Mouse (Mus musculus) thymus, postnatal 25 days (tissue): ENCODE data around the gene Isl1.

ENCODE experiments used
- DNase-seq: peaks from one replicate; pipeline ENCODE4 v3.0.0; 2022

Isl1 gene

DNA sequence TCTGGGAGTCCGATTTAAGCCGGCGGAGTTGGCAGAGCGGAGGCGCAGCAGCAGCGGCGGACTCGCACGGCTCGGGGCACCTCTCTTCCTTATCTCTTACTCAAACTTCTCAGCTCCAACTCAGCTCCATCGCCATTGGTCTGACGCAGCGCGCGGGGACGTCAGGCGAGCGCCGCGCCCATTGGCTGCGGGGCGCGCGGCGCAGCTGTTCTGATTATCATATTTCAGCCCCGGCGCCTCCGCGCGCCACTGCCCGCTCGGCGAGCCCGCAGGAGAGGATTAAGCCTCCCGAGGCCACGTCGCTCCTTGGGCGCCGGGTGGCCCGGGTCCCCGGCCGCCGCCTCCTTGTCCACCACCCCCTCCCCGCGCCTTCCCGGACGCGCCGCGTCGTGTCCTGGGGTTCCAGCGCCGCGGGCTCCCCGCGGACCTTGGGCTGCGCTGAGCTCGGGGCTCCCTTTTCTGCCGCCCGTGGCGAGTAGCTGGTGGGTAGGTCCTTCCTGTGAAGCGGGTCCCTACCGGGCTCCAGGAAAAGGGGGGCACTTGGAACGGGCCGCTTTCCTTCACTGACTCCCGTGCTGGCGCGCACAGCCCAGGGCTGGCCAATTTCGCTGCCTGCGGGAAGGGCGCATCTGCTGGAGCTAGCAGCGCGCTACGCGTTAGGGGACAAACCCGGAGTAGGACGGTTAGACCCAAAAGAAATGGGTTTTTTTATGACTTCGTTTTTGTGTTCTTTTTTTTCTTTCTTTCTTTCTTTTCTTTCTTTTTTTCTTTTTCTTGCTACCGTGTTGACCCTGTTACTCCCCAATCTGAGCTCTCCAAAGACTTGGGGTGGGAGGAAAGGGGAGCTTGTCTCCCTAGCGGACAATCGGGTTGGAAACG, at the start of gene Isl1:
TSS of gene Isl1 (minus strand) at position 106 of the 879 bp plus-strand sequence.
- DNase-seq, result no peak

DNA sequence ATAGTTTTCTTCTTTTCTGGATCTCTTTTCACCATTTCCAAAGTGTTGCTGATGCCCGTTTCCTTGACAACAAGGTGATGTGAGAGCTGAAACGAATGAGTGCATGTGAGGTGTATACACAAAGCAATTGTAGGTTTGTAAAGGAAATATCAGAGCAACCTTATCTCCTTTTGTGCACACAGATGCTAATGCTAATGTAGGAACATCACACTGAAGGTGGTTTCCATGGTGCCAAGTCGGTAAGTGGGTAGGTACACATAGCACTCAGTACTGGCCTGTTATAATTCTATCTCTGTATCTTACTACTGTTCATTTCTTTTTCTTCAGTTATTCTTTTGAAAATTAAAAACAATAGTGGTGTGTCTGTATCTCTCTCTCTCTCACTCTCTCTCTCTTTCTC, 26.3 kb upstream of the Isl1 start:
- no peak for DNase-seq

DNA sequence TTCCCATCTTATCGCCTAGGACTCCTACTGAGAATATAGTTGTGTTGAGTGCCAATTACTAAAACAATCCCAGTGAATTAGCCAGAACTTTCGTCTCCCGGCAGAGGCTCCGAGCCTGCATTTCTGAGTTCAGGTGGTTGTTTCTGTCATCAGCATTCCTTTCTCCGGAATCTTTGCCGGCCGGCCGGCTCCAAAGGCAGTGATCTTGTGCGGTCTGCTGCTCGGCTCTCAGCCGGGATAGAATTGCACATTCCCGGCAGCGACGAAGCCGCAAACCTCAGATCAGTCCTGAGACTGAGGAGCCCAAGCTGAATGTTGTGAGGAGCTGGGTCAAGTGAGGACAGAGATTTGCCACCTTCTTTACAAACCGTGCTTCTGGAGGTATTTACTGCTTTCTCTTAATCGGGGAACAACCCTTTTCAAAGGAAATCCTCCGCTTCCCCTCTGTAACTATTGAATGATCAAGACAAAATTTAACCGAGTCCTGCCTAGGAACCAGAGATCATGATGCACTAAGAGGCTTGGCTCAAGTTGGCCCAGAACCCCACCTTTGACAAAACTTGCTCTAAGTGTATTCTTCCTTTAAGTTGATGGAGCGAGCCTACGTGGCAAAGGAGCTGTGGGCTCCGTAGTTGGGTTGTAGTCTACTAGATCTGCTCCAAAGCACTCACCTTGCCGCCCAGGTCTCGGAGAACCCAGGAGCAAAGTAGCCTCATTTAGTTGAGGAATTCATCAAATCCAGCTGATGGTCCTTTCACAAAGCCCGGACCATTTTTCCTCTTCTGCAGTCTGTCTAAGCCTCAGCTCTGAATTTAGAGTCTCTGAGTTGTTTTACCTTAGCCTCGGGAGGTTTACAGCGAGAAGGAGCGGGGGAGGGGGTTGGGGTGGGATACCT, 4.4 kb upstream of the Isl1 start:
- no peak for DNase-seq

DNA sequence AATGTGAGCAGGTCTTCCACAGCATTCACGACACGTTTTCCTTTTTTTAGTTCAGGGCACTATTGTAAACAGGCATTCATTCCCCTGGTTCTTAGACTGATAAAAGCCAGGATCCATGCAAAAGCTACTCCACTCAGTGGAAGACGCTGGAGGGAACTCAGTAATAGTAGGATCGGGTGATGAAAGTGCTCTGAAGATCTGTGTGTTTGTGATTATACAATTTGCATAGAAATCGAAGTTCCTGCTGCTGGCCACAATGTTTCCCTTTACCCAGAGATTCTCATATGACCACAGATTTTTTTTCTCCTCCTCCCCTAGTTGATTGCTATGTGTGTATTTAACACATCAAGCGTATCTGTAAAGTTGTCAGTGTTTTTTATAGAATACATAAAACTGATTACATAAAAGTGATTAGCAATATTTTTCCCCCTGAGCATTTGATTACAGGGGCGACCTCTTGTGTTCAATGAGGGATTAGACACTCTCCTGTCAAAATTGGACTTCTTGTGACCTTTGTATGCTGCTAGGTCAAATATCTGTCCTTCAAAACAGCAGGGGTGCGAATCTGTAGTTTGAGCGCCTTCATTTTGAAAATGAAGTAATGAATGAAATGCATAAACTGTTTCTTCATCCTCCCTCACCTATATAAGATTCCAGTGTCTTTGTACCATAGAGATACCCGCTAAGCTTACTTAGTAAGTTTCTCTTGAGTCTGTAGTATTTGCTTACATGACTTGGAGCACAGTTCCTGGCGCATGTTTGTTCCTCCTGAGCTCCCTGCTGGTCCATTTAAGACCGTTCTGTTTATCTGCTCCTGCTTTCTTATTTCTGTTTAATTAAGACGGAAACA, 2.6 kb upstream of the Isl1 start:
- no peak for DNase-seq

DNA sequence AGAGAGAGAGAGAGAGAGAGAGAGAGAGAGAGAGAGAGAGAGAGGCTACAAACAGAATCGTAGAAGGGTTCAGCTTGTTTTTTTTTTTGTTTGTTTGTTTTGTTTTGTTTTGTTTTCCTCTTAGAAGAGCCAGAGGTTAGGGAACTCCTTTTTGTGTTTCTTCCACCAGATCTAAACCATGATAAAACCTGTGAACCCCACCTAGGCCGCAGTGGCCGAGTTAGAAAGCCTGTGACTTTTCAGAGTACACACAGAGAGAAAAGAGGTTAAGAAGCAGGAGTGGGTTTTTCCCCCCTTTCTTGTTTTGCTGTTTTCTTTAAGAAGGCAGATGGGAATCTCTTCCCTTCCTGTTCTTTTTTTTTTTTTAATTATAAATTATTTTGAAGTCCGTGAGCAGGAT, 1.5 kb upstream of the Isl1 start:
- DNase-seq, result no peak

DNA sequence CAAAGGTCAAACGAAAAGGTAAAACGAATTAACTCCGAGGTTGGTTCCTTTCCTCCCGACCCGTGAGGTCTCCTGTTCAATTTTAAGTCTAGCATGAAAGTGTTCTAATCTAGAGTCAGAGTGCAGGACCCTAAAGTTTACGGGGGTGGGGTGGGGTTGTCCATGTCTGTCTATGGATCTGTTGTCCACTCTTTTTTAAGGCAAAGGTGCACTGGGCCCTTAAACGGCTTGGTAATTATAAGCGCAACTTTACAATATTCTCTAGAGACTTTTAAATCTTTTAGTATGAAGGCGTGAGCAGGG, 925 bp upstream of the Isl1 start:
- DNase-seq, result no peak

DNA sequence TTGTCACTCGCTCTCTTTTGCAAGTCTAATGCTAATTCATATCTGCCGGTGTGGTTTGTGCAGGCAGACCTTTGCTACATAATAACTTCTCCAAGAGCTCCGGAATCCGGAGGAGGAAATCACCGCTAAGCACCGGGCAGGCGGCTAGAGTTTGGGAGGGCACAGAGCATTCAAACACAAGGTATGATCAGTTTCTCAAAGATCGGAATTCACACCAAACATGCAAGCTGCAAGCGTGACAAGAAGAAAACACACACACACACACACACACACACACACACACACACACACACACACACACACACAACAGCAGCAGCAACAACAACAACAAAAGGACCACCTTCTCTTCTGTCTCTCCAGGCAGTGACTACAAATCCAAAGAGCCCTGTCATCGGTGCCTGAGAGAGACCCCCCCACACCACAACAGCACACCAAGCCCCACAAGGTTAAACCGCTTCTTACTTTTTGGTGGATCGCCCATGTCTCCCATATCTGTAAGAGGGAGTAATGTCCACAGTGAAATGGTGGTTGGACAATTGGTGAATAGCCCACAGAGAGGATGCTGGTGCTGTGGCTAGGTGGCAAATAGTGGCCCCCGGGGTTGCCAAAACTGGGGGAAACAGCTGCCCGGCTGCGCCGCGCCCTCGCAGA, 431 bp downstream of the Isl1 start:
- DNase-seq, result no peak

DNA sequence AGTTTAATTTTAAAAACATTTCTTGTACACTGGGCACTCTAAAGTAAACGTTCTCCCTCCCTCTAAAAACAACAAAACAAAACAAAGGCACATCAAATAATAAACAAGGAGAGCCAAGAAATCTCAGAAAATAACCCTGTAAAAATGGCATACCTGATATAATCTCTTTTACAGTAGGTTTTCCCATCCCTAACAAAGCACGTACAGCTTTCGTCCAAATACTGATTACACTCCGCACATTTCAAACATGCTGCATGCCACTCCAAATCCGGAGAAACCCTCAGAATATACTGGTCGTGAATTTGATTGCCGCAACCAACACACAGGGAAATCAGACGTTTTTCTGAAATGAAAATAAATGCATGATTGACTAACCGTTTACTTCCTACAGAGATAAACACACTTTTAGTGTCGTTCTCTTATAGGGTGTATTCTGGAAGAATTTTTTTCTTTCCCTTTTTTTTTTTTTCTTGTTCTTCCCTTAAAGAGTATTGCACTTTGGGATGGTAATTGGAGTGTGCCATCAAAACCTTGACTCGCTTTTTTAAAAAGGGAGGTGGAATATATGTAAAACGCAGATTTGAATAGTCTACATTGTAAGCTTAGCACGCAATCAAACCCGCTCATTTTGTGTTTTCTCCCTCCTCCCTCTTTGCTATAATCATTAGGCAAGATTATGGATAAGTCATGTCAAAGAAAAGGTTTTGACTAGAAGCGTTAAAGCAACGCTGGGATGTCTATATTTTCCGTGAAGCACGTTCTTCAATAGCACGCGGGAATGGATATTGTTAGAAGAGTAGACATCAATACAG, 1.2 kb downstream of the Isl1 start:
- no peak for DNase-seq

DNA sequence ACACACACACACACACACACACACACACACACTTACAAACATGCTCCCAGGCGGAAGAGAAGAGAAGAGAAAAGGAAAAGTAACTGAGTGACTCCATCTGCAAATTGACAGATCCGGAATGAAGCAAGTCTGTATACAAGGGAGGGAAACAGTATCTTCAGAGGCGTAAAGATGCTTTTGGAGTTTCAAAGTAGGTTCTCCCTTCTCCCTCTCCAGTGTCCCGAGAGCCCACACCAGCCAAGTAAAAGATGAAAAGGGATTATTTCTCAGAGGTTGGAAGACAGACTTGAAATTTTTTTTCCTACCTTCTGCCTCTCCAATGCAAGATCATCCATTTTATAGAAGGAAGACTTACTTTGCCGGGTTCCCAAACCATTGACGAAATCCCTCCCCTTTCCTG, 2.9 kb downstream of the Isl1 start:
- no peak for DNase-seq

DNA sequence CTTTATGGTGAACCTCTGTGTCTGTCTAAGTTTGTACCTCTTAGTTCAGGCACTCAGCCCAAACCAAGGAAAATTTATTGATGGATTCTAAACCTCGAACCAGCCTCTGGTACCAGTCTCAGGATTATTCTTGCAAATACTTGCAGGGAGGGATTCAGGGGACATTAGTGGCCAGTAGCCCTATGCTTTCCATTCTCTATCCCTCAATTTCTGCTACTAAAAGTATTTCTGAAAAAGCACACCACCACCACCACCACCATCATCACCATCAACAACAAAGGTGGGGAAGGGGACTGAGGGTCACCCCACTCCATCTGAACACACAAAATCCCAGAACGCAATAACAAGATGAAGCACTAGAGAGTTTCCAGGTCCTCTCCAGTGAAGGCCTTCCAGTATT, 3.8 kb downstream of the Isl1 start:
- no peak for DNase-seq

DNA sequence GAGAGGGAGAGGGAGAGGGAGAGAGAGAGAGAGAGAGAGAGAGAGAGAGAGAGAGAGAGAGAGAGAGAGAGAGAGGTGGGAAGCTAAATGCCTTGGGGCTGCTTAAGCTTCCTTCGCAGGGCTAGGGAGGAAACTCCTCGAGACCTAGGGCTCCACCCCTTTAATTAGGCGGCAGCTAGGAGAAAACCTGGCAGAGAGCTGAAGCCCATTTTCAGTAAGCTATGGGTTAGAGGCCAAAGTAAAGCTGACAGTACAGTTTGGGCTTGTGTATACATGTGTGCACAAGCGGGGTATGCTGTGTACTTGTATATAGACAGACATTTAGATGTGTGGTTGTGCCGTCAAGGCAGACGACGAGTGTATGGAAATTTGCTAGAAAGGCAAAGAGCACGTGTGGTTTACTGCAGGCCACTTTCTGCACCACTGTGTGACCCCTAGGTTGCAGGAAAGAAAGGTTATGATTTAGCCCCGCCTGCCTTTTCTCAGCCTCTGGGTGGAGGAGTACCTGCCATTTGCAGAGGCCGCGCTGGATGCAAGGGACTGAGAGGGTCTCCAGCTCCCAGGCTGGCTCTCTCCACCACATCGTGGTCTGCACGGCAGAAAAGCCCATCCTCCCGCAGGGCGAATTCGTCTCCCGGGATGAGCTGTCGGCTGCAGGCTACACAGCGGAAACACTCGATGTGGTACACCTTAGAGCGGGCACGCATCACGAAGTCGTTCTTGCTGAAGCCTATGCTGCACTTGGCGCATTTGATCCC, 4.6 kb downstream of the Isl1 start:
- DNase-seq, result no peak

DNA sequence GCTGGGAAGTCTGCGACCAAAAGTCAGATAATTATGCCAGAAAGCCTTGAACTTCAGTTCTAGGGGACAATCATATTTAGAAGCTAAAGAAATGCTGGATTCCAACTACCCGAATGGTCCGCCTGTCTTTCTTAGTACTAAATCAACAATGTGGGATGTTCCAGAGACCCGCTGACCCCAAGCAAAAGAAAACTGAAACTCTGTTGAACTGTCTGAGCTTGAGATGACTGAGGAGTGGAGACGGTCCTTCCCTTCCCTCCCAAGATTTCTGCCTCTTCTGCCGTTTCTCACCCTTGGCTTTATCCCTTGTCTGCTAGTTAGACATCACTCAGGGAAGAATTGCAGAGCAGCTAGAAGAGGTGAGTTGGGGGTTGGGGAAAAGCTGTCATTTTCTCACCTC, 5.7 kb downstream of the Isl1 start:
- DNase-seq, result no peak

DNA sequence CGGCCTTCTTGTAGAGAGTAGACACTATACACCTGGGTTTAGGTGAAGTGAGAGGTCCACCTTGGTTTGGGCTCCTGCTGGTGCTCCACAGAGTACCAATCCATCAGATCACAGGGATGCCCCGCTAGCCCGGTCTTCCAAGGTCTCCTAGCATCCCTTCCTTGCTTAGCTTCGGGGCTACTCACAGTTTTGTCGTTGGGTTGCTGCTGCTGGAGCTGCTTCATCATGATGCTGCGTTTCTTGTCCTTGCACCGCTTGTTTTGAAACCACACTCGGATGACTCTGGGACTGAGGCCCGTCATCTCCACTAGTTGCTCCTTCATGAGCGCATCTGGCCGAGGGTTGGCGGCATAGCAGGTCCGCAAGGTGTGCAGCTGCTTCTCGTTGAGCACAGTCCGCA, 6.6 kb downstream of the Isl1 start:
- DNase-seq, result no peak

DNA sequence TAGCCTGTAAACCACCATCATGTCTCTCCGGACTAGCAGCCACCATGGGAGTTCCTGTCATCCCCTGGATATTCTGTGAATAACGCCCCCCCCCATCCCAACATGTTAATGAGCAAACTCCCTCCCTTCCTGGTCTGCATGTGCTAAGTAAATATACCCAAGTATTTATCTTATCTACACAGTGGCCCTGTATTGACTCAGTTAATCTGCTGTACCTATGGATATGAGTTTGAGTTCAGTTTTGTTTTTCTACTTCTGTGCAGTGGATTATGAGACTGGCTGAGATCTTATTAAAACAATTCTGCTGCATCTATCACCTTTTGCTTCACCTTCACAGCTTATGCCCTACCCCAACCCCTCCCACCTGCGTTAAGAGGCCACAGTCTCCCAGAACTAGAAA, 7.8 kb downstream of the Isl1 start:
- DNase-seq, result no peak

DNA sequence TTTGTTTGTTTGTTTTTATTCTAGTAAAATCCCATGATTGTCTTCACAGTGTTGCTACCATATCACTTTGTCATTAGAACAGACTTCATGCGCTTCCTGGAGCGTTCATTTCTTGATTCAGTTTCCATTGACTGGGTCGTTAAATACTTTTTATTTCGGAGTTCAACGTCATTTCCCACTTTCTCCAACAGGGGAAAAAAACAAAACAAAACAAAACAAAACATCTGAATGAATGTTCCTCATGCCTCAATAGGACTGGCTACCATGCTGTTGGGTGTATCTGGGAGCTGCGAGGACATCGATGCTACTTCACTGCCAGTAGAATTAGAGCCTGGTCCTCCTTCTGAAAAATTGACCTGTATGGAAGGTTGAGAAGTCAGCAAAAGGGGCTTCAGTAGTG, 10.2 kb downstream of the Isl1 start:
- DNase-seq, result no peak

DNA sequence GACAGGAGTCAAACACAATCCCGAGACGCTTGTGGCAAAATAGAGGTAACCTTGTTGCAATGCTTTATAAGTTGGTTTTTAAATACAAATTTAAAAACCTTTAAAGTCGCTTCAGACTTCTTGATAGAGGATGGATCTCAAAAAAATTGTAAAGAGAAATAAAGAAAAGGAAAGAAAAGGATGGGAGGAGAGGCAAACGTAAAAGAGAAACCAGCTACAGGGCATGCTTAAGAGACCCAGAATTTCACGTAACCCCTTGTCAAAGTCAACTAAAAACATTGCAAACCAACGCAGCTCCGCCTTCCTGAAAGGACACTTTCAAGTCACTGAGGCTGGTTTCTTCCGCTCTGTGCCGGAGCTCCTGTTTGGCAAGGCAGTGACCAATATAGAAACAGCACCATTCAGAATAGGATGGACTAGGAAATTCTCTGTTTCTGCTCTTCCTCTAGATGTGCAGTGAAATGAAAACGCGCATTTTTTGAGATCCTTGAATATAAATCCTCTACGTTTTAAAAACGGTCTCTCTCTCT, 10.8 kb downstream of the Isl1 start:
- DNase-seq, result no peak

DNA sequence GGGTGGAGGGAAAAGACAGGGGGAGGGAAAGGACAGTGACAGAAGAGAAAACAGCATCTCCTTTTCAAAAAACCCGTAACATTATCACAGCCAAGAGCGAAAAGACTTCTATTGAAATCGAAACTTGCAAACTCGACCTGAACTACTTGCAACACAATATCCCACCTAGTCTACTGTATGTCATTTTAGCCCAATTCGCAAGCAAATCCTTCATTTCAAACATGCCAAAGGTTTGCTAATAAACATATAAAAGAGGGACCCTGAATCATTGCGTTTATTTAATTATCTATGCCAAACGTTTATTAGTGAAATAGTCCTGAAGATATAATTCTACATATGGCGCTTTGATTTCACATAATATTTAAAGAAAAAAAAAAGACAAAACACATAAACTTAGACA, 11.5 kb downstream of the Isl1 start:
- DNase-seq, result no peak

DNA sequence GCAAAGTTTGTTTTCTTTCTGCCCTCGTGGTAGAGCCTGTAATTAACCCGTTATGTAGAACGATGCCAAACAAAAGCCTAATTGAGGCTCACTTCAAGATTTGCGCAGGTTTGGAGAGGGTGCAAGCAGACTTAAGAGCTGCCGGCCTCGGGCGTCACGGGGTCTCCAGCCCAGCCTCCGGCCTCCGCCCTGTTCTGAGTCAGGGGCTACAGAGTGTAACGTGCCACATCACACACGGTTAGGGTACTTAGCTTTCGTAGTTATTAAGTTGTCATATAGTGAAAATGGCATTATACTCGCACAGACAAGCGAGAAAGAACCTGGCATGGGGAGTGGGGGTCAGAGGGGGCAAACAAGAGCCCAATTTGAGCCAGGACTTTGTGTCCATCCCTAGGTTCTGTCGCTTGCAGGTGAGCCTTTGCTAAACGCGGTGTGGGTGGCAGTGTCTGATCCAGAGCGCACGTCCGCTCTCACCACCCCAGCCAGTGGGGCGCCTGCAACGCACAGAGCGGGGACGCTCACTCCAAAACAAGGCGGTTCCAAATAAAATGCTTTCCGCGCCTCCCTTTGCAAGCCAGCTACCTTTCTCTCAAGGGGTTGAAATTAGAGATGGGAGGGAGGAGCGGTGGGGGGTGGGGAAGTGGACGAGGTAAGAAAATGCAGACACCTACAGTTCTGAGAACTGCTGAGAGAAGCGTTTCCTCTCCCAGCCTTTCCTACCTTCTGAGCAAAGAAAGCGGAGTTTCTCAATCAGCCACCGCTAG, 12.3 kb downstream of the Isl1 start:
- no peak for DNase-seq

DNA sequence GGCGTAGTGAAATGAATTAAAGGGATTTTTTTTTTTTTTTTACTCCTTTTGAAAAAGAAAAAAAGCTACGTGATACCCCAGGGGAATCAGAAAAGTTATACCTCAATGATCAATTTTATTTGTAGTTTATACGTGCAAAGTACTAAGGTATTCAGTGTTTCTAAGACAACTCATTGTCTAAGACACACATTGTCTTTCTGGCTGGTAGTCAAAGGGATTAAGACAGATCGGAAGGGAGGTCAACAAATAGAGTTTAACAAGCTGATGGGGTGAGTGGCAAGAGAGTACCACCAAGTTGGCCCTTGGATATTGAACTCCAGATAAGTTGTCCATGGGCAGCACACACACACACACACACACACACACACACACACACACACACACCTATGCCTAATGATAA, 14.1 kb downstream of the Isl1 start:
- DNase-seq, result no peak

DNA sequence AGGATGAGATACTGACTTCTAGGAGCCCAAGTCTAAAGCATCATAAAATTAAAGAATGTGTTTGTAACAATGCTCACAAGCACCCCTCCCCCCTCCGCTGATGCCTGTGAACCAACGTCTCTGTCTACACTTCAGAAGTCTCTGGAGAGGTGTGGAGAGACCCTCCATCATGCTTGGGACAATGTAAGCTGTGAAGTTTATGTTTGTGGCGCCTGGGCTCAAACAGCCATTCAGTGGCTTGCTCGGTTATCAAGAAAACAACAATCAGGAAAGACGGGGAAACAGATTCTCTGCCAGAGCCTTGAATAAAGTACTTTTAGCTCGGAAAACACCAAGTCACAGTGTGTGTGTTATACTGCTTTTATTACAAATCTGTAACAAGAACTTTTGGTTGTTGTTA, 14.8 kb downstream of the Isl1 start:
- no peak for DNase-seq
